ENCODE assay signal across 9 mouse cellular contexts in the genomic region with DNA sequence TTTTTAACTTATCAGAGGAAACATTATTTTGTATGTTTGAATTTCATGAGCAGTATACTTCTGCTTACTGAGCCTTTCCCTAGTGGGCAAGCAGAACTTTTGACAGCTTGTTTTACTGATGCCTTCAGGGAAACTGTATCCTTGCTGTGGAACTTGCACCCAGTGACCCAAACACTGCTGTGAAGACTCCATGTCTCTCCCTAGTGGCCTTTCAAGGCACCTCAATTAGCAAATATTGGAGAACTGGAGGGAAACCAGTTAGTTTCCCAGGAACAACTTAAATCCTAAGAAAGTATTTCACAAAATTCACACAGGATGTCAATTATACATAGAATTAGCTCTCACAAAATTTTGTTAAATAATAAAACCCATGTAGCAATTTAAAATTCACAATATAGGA. TPM values are rescaled to one million over a fixed set of nuclear protein-coding genes. Genes with fewer than 3 reads are reported as not detected.
DNase-seq lines count a peak whose midpoint lies in the region; ATAC-seq and TF ChIP-seq lines count a peak whose summit lies in the region.
"Had no signal": no experiment of that assay in that cellular context is flagged by ENCODE, and none has a peak within 500 bp of the region (broad histone marks: within the 10 kb centered on the region; RNA-seq: fewer than 3 reads in every experiment).

No protein-coding gene starts in this region.

- no peak overlapping the region for H3K27ac ChIP-seq in hindbrain, postnatal 0 days
- no peak overlapping the region for H3K27ac ChIP-seq in hindbrain, embryonic 12.5 days
- no peak overlapping the region for H3K27ac ChIP-seq in midbrain, postnatal 0 days (ENCODE audit: low read depth, low read length)
- H3K27ac ChIP-seq in midbrain, embryonic 13.5 days, result no peak overlapping the region
- H3K27ac ChIP-seq in embryonic facial prominence, embryonic 10.5 days (replicated peaks), result no peak overlapping the region

- no peaks in the 10 kb centered on the region for H3K9me3 ChIP-seq in hindbrain, postnatal 0 days (ENCODE audit: low read length)
- no peaks in the 10 kb centered on the region for H3K9me3 ChIP-seq in hindbrain, embryonic 12.5 days (replicated peaks)
- no peaks in the 10 kb centered on the region for H3K9me3 ChIP-seq in midbrain, postnatal 0 days (ENCODE audit: low read length)
- no peaks in the 10 kb centered on the region for H3K9me3 ChIP-seq in midbrain, embryonic 13.5 days
- H3K9me3 ChIP-seq in embryonic facial prominence, embryonic 10.5 days, result no peaks in the 10 kb centered on the region

- H3K36me3 ChIP-seq in hindbrain, postnatal 0 days (ENCODE audit: insufficient read depth, low read length), result no peaks in the 10 kb centered on the region
- no peaks in the 10 kb centered on the region for H3K36me3 ChIP-seq in hindbrain, embryonic 12.5 days
- no peaks in the 10 kb centered on the region for H3K36me3 ChIP-seq in midbrain, postnatal 0 days (ENCODE audit: insufficient read depth, low read length)
- H3K36me3 ChIP-seq in midbrain, embryonic 13.5 days, result no peaks in the 10 kb centered on the region
- no peaks in the 10 kb centered on the region for H3K36me3 ChIP-seq in embryonic facial prominence, embryonic 10.5 days (replicated peaks)

- DNase-seq in hindbrain, postnatal 0 days (ENCODE audit: low spot score), result peak; percentile 11
- DNase-seq in midbrain, postnatal 0 days (ENCODE audit: low spot score), result peak; percentile 9
- no peak for DNase-seq in embryonic facial prominence, embryonic 10.5 days (ENCODE audit: low spot score)
- DNase-seq in ovary, postnatal 14 days (ENCODE audit: low spot score), result no peak
- DNase-seq: layer of hippocampus, adult 9-11 months; thymus, postnatal 14 days had no signal

- no peak overlapping the region for H3K4me3 ChIP-seq in hindbrain, postnatal 0 days (ENCODE audit: low read length)
- H3K4me3 ChIP-seq in hindbrain, embryonic 12.5 days, result no peak overlapping the region
- no peak overlapping the region for H3K4me3 ChIP-seq in midbrain, postnatal 0 days (ENCODE audit: low read depth, low read length)
- no peak overlapping the region for H3K4me3 ChIP-seq in midbrain, embryonic 13.5 days (replicated peaks)
- peak overlapping the region; percentile 84; the same call in 1 of the 2 replicates for H3K4me3 ChIP-seq in embryonic facial prominence, embryonic 10.5 days

- H3K27me3 ChIP-seq in hindbrain, postnatal 0 days (ENCODE audit: insufficient read depth, low read length), result no peaks in the 10 kb centered on the region
- peaks cover 3% of the 10 kb centered on the region; the same call in 1 of the 2 replicates for H3K27me3 ChIP-seq in hindbrain, embryonic 12.5 days
- H3K27me3 ChIP-seq in midbrain, postnatal 0 days (ENCODE audit: insufficient read depth, low read length), result no peaks in the 10 kb centered on the region
- H3K27me3 ChIP-seq in midbrain, embryonic 13.5 days, result peaks cover 25% of the 10 kb centered on the region
- H3K27me3 ChIP-seq in embryonic facial prominence, embryonic 10.5 days (replicated peaks; ENCODE audit: low read depth, poor library complexity, severe bottlenecking), result peaks cover 11% of the 10 kb centered on the region

- ATAC-seq in hindbrain, postnatal 0 days, result no peak
- ATAC-seq in hindbrain, embryonic 12.5 days (ENCODE audit: low FRiP score), result no peak
- ATAC-seq in midbrain, postnatal 0 days (ENCODE audit: low FRiP score), result no peak
- no peak for ATAC-seq in midbrain, embryonic 13.5 days
- no peak for ATAC-seq in CD4-positive, CD25-positive, alpha-beta regulatory T cell, adult 4 months

- no peak overlapping the region for H3K9ac ChIP-seq in hindbrain, postnatal 0 days (replicated peaks; ENCODE audit: low read length)
- H3K9ac ChIP-seq in hindbrain, embryonic 12.5 days, result no peak overlapping the region
- no peak overlapping the region for H3K9ac ChIP-seq in midbrain, postnatal 0 days (replicated peaks; ENCODE audit: low read length, poor library complexity, severe bottlenecking)
- no peak overlapping the region for H3K9ac ChIP-seq in midbrain, embryonic 13.5 days (replicated peaks)

- H3K4me2 ChIP-seq in hindbrain, postnatal 0 days (ENCODE audit: low read depth, low read length), result no peak overlapping the region; the same call in 1 of the 2 replicates
- H3K4me2 ChIP-seq in hindbrain, embryonic 12.5 days (replicated peaks), result no peak overlapping the region
- no peak overlapping the region for H3K4me2 ChIP-seq in midbrain, postnatal 0 days (ENCODE audit: low read depth, low read length, poor library complexity, severe bottlenecking)
- H3K4me2 ChIP-seq in midbrain, embryonic 13.5 days (replicated peaks), result no peak overlapping the region

- no peaks in the 10 kb centered on the region for H3K4me1 ChIP-seq in hindbrain, postnatal 0 days (ENCODE audit: insufficient read depth, low read length)
- peaks cover 6% of the 10 kb centered on the region; the same call in 1 of the 2 replicates for H3K4me1 ChIP-seq in hindbrain, embryonic 12.5 days
- H3K4me1 ChIP-seq in midbrain, postnatal 0 days (ENCODE audit: insufficient read depth, low read length), result no peaks in the 10 kb centered on the region
- H3K4me1 ChIP-seq in midbrain, embryonic 13.5 days (replicated peaks), result peaks cover 9% of the 10 kb centered on the region; the same call in 1 of the 2 replicates
- peaks cover 17% of the 10 kb centered on the region for H3K4me1 ChIP-seq in embryonic facial prominence, embryonic 10.5 days

- TF ChIP-seq CTCF in hindbrain, postnatal 0 days (IDR thresholded peaks at IDR 0.05; ENCODE audit: low read depth), result peak; percentile 54
- TF ChIP-seq CTCF in midbrain, postnatal 0 days (IDR thresholded peaks at IDR 0.05), result peak; percentile 58

RNA-seq across cellular contexts. Expression of gene Vegfc, which starts 2.2 kb away (rescaled TPM):
- 4.2 and 6.9 TPM in 2 replicates for total RNA-seq in hindbrain, postnatal 0 days (2014; rRNA removed)
- polyA plus RNA-seq in hindbrain, postnatal 0 days (2015; fragmentation: Nextera tagmentation; extraction: Ambion mirVana), result 4.3 and 5.0 TPM in 2 replicates
- polyA plus RNA-seq in hindbrain, embryonic 12.5 days (2016; fragmentation: Nextera tagmentation; extraction: Ambion mirVana), result 7.5 and 8.4 TPM in 2 replicates
- total RNA-seq in midbrain, postnatal 0 days (2014; rRNA removed), result 5.2 and 8.2 TPM in 2 replicates
- polyA plus RNA-seq in midbrain, postnatal 0 days (2015; fragmentation: Nextera tagmentation; extraction: Ambion mirVana), result 3.3 and 3.5 TPM in 2 replicates
- polyA plus RNA-seq in midbrain, embryonic 13.5 days (2015; fragmentation: Nextera tagmentation; extraction: Ambion mirVana), result 3.1 and 3.3 TPM in 2 replicates
- 8.1 and 10.7 TPM in 2 replicates for polyA plus RNA-seq in embryonic facial prominence, embryonic 10.5 days (2016; fragmentation: Nextera tagmentation; extraction: Ambion mirVana)
- under 1 TPM; 0.41 to 0.89 TPM for polyA plus RNA-seq in CD4-positive, CD25-positive, alpha-beta regulatory T cell, adult 4 months (2017; shearing (Covaris generic))

Comparison
In these comparisons a context has a peak if more than half of its experiments do, and no peak if none do; other contexts are left out.
1. DNase-seq: peak in hindbrain, postnatal 0 days (single experiment) and midbrain, postnatal 0 days (single experiment); none in embryonic facial prominence, embryonic 10.5 days (single experiment) and ovary, postnatal 14 days (single experiment).